Mouse (Mus musculus) adrenal gland, adult 18-20 months (tissue): Measurements from ENCODE around the gene Naaladl2. TPM values are rescaled to one million over a fixed set of nuclear protein-coding genes. Genes with fewer than 3 reads are reported as not detected.

Source experiments
- DNase-seq, 2 experiments: peaks; one replicate each; pipeline ENCODE4 v3.0.0; 2021 to 2022; ENCODE audit warnings: low spot score in 2 of 2
- total RNA-seq, 2 experiments: library from RNA; stranded (reverse); gene quantifications; 1 replicate in 1 of 2; 2 replicates in 1 of 2; pipeline ENCODE4 v1.2.3; 2021

Naaladl2 gene
- total RNA-seq, 2 experiments from 2014 or later = 2.7 TPM

- no peak for DNase-seq
These were observed 438.2 kb downstream of the Naaladl2 start for GRCm38 (mm10) chr3:24705778-24706423.

- no peak for DNase-seq
These were observed 453.7 kb downstream of the Naaladl2 start for GRCm38 (mm10) chr3:24690162-24690915.

GRCm38 (mm10) chr3:24670500-24670899, 473.6 kb downstream of the Naaladl2 start:
- no peak for DNase-seq

- DNase-seq = no peak
These were observed 475.8 kb downstream of the Naaladl2 start for GRCm38 (mm10) chr3:24668052-24668916.

- no peak for DNase-seq
These were observed 478.7 kb downstream of the Naaladl2 start for GRCm38 (mm10) chr3:24665408-24665807.

- DNase-seq = no peak
These were observed 480.3 kb downstream of the Naaladl2 start for GRCm38 (mm10) chr3:24663749-24664148.

GRCm38 (mm10) chr3:24630032-24630431, 514.0 kb downstream of the Naaladl2 start:
- no peak for DNase-seq

- DNase-seq = no peak
These were observed 538.6 kb downstream of the Naaladl2 start for GRCm38 (mm10) chr3:24605485-24605884.

- no peak for DNase-seq
These were observed 539.2 kb downstream of the Naaladl2 start for GRCm38 (mm10) chr3:24604791-24605320.

GRCm38 (mm10) chr3:24595447-24595846, 548.6 kb downstream of the Naaladl2 start:
- no peak for DNase-seq

GRCm38 (mm10) chr3:24556617-24557016, 587.4 kb downstream of the Naaladl2 start:
- no peak for DNase-seq

- DNase-seq = no peak
These were observed 590.4 kb downstream of the Naaladl2 start for GRCm38 (mm10) chr3:24553701-24554100.

- DNase-seq = no peak
These were observed 591.4 kb downstream of the Naaladl2 start for GRCm38 (mm10) chr3:24552631-24553030.

- DNase-seq = no peak
These were observed 610.1 kb downstream of the Naaladl2 start for GRCm38 (mm10) chr3:24533775-24534458.

- DNase-seq = no peak
These were observed 629.1 kb downstream of the Naaladl2 start for GRCm38 (mm10) chr3:24514918-24515317.

- no peak for DNase-seq
These were observed 657.5 kb downstream of the Naaladl2 start for GRCm38 (mm10) chr3:24486456-24487112.

GRCm38 (mm10) chr3:24463941-24464340, 680.1 kb downstream of the Naaladl2 start:
- DNase-seq = no peak

GRCm38 (mm10) chr3:24440621-24441020, 703.4 kb downstream of the Naaladl2 start:
- DNase-seq = no peak

GRCm38 (mm10) chr3:24432761-24433160, 711.3 kb downstream of the Naaladl2 start:
- no peak for DNase-seq

GRCm38 (mm10) chr3:24391737-24392136, 752.3 kb downstream of the Naaladl2 start:
- no peak for DNase-seq
